Mouse (Mus musculus) ES-E14 (cell line): ENCODE measurements around the gene Pigm. TPM values are rescaled to one million over a fixed set of nuclear protein-coding genes. Genes with fewer than 3 reads are reported as not detected.

Experiments
- DNase-seq: peaks from one replicate; pipeline ENCODE4 v3.0.0-alpha.2; 2013; ENCODE audit warnings: low read depth, low spot score
- H3K27ac ChIP-seq: 2 replicates; pipeline ENCODE4 v1.5.1; 2012; ENCODE audit warnings: low read depth, mild to moderate bottlenecking, low read length, moderate library complexity, mixed read lengths; ENCODE audit not compliant: poor library complexity, insufficient read depth, severe bottlenecking
- H3K36me3 ChIP-seq: 2 replicates; pipeline ENCODE4 v1.6.1; 2012; ENCODE audit warnings: mild to moderate bottlenecking, low read length, moderate library complexity, mixed read lengths; ENCODE audit not compliant: control insufficient read depth, poor library complexity, insufficient read depth, severe bottlenecking
- H3K4me1 ChIP-seq, 2 experiments: fragments of 150-350 bp in 1 of 2; sonication (generic) in 1 of 2; 2 replicates each; pipeline ENCODE4 v1.6.1; 2012; ENCODE audit warnings: low read length in 2 of 2, mild to moderate bottlenecking in 1 of 2, mixed read lengths in 1 of 2; ENCODE audit not compliant: control insufficient read depth in 2 of 2, insufficient read depth in 2 of 2, poor library complexity in 1 of 2
- H3K4me3 ChIP-seq, 2 experiments: fragments of 150-350 bp in 1 of 2; sonication (generic) in 1 of 2; 2 replicates each; pipeline ENCODE4 v1.5.1; 2012; ENCODE audit warnings: low read length in 2 of 2, low read depth in 1 of 2, mild to moderate bottlenecking in 1 of 2, mixed read lengths in 1 of 2; ENCODE audit not compliant: insufficient read depth in 1 of 2, poor library complexity in 1 of 2, severe bottlenecking in 1 of 2
- H3K9ac ChIP-seq: 2 replicates; pipeline ENCODE4 v1.6.1; 2012; ENCODE audit warnings: low read depth, mild to moderate bottlenecking, low read length, mixed read lengths; ENCODE audit not compliant: poor library complexity, insufficient read depth, severe bottlenecking
- H3K9me3 ChIP-seq: fragments of 150-350 bp; sonication (generic); 2 replicates; pipeline ENCODE4 v1.6.1; 2012; ENCODE audit warnings: low read depth, mild to moderate bottlenecking, low read length; ENCODE audit not compliant: control insufficient read depth, insufficient read depth
- CHD2 ChIP-seq: IDR thresholded peaks from 2 replicates; pipeline ENCODE4 v1.6.1; 2014; ENCODE audit warnings: mild to moderate bottlenecking, low read depth, low read length, inconsistent platforms
- HCFC1 ChIP-seq: IDR thresholded peaks from 2 replicates; pipeline ENCODE4 v1.6.1; 2012; ENCODE audit warnings: low read length, inconsistent platforms, borderline replicate concordance; ENCODE audit not compliant: insufficient read depth
- MAFK ChIP-seq: IDR thresholded peaks from 2 replicates; pipeline ENCODE4 v1.6.1; 2014; ENCODE audit warnings: mild to moderate bottlenecking, low read depth, low read length, inconsistent platforms; ENCODE audit not compliant: insufficient read depth
- ZC3H11A ChIP-seq: IDR thresholded peaks from 2 replicates; pipeline ENCODE4 v1.6.1; 2012; ENCODE audit warnings: low read depth, mild to moderate bottlenecking, inconsistent platforms, low read length, borderline replicate concordance
- ZNF384 ChIP-seq: IDR thresholded peaks from 2 replicates; pipeline ENCODE4 v1.6.1; 2012; ENCODE audit warnings: low read depth, low read length, inconsistent platforms
- in situ Hi-C, 2 experiments: fragments of 600-800 bp; cut with MboI; formaldehyde crosslinking; loops; one replicate each; pipeline ENCODE4 v1.15.1; 2025; ENCODE audit warnings: low sequenced_read_pairs in 2 of 2, inconsistent platforms in 1 of 2; ENCODE audit not compliant: unreplicated experiment in 2 of 2
- total RNA-seq: library from RNA; depleted of rRNA; stranded (reverse); fragments of 300-350 nt; gene quantifications from 2 replicates; pipeline ENCODE4 v1.2.3, GENCODE M21; 2012

Pigm gene
- total RNA-seq, 1 experiment: 25.4 TPM

DNA sequence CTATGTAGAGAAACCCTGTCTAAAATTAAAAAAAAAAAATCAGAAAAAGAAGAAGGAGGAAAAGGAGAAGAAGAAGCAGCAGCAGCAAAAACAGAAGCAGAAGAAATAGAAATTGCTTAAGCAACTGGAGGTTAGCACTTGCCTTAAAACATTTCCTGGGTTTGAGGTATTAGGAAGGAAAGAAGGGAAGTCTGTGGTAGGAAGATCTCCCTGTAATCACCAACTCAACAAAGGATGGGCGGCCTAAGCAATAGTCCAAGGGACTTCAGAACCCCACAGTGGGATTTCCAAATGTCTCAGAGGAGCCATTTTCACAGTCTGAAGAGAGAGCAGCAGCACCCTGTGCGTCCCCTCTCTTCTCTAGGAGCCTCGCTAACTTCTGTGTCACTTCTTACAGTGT lies 23.9 kb upstream of the Pigm start:
- in situ Hi-C loops: no loop called here

GRCm38 (mm10) chr1:172355336-172355735 lies 21.0 kb upstream of the Pigm start:
- no peak overlapping the region for H3K9ac ChIP-seq
- TF ChIP-seq HCFC1: no peak
- no peak for TF ChIP-seq MAFK
- TF ChIP-seq CHD2: no peak
- no peak for TF ChIP-seq ZNF384
- no peak for TF ChIP-seq ZC3H11A
- H3K27ac ChIP-seq: no peak overlapping the region
- in situ Hi-C loops: no loop called here
- H3K4me3 ChIP-seq: no peak overlapping the region
- H3K36me3 ChIP-seq: no peaks in the 10 kb centered on the region
- no peaks in the 10 kb centered on the region for H3K9me3 ChIP-seq
- peaks cover 3 to 4% of the 10 kb centered on the region in 2 experiments; a peak in 3 of 4 replicates for H3K4me1 ChIP-seq
- no peak for DNase-seq

More for the DNA sequence above, 23.9 kb upstream of the Pigm start:
- H3K27ac ChIP-seq: no peak overlapping the region
- H3K9ac ChIP-seq: no peak overlapping the region
- H3K36me3 ChIP-seq: no peaks in the 10 kb centered on the region
- H3K4me1 ChIP-seq: peaks cover 3 to 14% of the 10 kb centered on the region in 2 experiments; a peak in 3 of 4 replicates
- no peaks in the 10 kb centered on the region for H3K9me3 ChIP-seq
- no peak overlapping the region for H3K4me3 ChIP-seq
- TF ChIP-seq ZC3H11A: no peak
- DNase-seq: no peak

DNA sequence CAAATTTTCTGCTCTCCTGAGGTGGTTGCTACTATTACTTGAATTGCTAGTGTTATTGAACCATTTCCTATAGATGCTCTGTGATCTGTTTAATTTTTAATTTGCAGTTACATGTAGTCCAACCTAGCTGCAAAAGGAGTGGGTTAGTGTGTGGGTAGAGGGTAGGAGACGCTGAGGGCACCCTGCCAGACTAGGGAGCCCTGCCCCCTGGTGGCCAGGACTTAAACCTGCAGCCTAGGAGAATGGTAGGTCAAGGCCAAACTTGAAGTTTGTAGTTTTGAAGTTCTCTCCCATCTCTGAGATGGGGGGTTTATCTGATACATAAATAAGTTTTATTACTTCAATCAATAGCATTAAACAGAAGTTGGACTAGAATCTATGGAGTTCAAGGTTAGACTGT lies 18.8 kb upstream of the Pigm start:
- DNase-seq: no peak
- Histone ChIP-seq H3K4me1 (peaks cover 0 to 2% of the 10 kb centered on the region in 2 experiments; a peak in 1 of 4 replicates), H3K4me3 (no peak overlapping the region), H3K27ac (no peak overlapping the region), H3K9ac (no peak overlapping the region), H3K9me3 (no peaks in the 10 kb centered on the region), H3K36me3 (no peaks in the 10 kb centered on the region)
- TF ChIP-seq HCFC1: no peak
- TF ChIP-seq MAFK: no peak
- no peak for TF ChIP-seq ZNF384
- TF ChIP-seq ZC3H11A: peak; percentile 18; the same call in 1 of the 2 replicates
- TF ChIP-seq CHD2: no peak
- in situ Hi-C loops: no loop called here

DNA sequence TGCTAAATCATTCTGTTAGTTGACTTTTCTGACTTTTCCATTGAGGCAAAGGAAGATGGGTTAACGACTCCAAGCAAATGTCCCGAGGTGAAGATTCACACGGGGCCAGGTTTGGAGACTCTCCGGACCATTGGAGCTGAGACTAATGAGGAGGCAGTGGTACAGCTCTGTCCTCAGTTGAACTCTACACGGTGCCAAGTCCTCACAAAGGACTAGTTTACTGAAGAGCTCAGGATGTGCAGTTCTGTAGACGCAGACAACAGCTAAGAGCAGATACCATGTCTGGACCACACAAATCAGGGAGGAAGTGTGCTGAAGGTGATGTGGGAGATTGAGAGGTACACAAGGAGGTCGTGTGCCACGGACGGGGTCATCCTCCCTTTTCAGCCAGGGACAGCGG lies 18.0 kb upstream of the Pigm start:
- Histone ChIP-seq H3K9ac (no peak overlapping the region), H3K27ac (no peak overlapping the region), H3K4me3 (no peak overlapping the region), H3K9me3 (no peaks in the 10 kb centered on the region), H3K4me1 (peaks cover 0 to 2% of the 10 kb centered on the region in 2 experiments; a peak in 1 of 4 replicates), H3K36me3 (no peaks in the 10 kb centered on the region)
- in situ Hi-C loops: no loop called here
- DNase-seq: no peak
- TF ChIP-seq ZNF384: no peak
- no peak for TF ChIP-seq ZC3H11A
- no peak for TF ChIP-seq MAFK
- no peak for TF ChIP-seq HCFC1
- TF ChIP-seq CHD2: no peak

DNA sequence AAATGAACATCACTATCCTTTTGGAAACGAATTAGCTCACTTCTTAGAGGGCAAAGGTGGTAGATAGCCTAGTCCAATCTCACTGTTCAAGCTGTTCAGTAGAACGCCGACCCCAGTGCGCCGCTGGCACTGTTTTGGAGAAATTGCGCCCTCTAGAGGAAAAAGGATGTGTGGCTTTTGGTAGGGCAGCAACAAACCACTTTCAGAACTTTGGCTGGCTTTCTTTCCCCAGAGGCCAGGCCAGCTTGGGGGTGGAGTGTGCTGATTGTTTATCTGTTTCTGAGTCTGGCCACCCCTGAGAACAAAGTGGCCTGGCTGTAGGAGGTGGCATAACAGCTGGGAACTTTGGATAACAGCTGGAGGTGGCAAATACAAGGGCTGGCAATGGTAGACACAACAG lies 11.7 kb upstream of the Pigm start:
- no peak for TF ChIP-seq ZNF384
- TF ChIP-seq ZC3H11A: 0 out of 2 replicates have a peak, but pooled peaks have one; percentile 31
- H3K9ac ChIP-seq: no peak overlapping the region
- no peaks in the 10 kb centered on the region for H3K9me3 ChIP-seq
- H3K27ac ChIP-seq: no peak overlapping the region
- H3K4me1 ChIP-seq: peaks cover 0 to 6% of the 10 kb centered on the region in 2 experiments; a peak in 1 of 4 replicates
- H3K36me3 ChIP-seq: no peaks in the 10 kb centered on the region
- in situ Hi-C loops: no loop called here
- DNase-seq: peak; percentile 75
- no peak overlapping the region for H3K4me3 ChIP-seq
